Mouse (Mus musculus) WW6 (cell line): ENCODE results near the gene Akr1b10.
"Not testable (repeated sequence)": the region's sequence is repeated elsewhere in the genome, so short reads cannot be mapped to it uniquely, and the experiment has no call there.

Experiments
- DNase-seq: peaks from one replicate; pipeline ENCODE4 v3.0.0-alpha.2; 2013; ENCODE audit warnings: low read depth, low spot score

The Akr1b10 gene

DNA sequence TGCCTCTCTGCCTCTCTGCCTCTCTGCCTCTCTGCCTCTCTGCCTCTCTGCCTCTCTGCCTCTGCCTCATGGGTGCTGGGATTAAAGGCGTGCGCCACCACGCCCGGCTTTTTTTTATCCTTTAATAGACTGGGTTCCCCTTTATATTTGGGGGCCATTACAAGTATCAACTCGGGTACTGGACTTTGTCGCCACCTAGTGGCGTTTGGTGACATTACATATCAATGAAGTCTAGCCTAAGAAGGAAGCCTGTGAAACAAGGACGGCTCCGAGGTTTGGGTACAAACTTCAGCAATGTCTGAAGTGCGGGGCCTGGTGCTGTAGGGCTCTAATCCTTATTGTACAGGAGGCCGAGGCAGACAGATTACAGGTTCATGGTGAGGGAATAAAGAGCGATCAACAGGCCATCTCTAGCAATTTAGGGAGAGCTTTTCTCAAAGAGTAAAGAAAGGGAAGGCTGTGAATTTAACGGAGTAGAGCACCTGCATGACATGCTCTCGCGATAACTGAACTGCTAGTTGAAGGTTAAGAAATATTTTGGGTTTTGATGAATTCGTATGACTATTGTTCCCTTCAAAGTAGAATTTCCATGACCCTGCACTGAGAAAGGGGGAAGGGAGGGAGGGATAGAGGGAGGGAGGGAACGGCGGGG, 12.2 kb upstream of the Akr1b10 start:
- DNase-seq: peak; percentile 70

- no peak for DNase-seq
Measured at GRCm38 (mm10) chr6:34373841-34374240, 10.2 kb upstream of the Akr1b10 start.

DNA sequence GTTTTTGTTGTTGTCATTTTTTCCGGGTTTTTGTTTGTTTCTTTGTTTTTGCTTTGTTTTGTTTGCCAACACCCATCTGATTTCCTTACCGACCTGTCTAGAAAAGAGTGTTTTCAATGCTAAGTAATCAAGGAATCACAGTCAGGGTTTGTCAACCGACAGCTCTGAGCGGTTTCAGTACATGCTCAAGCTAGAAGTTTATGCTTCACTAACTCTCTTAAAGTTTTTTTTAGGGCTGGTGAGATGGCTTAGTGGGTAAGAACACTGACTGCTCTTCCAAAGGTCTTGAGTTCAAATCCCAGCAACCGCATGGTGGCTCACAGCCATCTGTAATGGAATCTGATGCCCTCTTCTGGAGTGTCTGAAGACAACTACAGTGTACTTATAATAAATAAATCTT, 8.1 kb upstream of the Akr1b10 start:
- not testable (repeated sequence) for DNase-seq

DNA sequence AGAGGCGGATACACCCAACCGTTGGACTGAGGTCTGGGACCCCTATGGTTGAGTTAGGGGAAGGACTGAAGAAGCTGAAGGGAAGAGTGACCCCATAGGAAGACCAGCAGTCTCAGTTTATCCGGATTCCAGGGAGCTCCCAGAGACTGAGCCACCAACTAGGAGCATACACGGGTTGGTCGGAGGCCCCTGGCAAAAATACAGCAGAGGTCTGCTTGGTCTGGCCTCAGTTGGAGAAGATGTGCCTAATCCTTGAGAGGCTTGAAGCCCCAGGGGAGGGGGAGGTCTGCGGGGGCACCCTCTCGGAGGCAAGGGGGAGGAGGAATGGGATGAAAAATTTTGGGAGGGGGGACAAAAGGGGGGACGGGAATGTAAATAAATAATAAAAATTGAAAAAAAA, 617 bp upstream of the Akr1b10 start:
- no peak for DNase-seq

GRCm38 (mm10) chr6:34384701-34385370, 818 bp downstream of the Akr1b10 start:
- DNase-seq: no peak

GRCm38 (mm10) chr6:34388420-34389156, 4.6 kb downstream of the Akr1b10 start:
- DNase-seq: no peak

- no peak for DNase-seq
Measured at GRCm38 (mm10) chr6:34395897-34396296, 11.9 kb downstream of the Akr1b10 start.

DNA sequence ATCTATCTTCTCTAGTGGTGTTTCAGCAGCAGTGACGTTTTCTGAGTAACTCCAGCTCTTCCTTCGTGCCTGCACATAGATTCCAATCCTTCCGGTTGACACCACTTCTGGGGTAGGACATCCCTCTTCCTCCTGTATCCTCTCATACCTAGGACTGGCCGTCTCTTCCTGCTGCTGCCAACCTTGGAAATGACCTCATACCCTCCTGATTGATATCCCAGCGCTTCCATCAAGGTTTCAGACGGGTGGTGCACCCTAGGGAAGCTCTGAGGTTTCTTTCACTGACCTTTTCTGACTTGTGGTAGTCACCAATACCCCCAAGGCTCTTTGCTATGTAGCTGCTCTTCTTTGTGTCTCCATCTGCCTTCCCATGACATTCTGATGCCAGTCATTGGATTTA, 14.4 kb downstream of the Akr1b10 start:
- DNase-seq: no peak

DNA sequence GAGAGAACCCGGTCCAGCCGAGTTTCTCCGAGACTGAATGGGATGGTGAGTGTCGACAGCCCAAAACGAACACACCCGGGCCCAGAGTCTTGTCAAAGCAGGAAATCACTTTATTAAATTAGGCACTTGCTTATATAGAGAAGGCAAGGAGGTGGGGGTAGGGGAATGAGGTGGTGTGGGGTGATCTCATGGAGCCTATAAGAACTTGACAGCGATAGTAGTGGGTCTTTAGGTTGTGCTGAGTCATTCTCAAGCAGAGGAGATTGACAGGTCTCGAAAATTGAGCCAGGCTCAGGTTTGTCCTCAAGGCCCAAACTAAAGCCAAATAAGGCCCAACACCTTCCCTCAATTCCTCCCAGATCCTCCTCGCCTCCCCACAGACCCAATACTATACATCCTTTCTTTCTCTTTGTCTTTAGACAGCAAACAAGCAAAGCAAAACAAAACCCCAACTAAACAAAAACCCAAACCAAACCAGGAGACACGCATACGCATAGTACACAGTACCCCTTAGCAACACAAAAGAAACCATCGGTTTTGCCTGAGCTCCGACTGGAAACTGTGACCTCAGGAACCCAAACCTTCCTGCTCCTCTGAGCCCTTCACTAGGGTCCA, 15.7 kb downstream of the Akr1b10 start:
- no peak for DNase-seq

DNA sequence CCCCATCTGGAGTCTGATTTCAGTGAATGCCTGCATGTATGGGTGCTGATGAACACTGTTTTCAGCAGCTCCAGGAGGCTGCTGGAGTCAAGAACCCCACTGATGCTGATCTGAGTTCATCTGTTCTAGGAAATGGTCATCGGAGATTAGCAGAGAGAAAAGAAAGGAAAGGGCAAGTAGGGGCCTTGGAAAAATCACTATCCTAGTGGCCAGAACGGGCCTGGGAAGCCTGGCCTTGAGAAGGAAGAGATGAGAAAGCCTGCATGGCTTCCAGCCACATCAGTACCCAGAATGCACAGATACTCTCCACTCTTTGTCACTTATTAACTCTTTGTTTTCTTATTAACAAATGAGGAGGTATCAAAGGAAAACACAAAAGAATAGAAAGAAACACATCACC, 16.7 kb downstream of the Akr1b10 start:
- DNase-seq: no peak

GRCm38 (mm10) chr6:34406746-34407145, 22.7 kb downstream of the Akr1b10 start:
- DNase-seq: no peak

DNA sequence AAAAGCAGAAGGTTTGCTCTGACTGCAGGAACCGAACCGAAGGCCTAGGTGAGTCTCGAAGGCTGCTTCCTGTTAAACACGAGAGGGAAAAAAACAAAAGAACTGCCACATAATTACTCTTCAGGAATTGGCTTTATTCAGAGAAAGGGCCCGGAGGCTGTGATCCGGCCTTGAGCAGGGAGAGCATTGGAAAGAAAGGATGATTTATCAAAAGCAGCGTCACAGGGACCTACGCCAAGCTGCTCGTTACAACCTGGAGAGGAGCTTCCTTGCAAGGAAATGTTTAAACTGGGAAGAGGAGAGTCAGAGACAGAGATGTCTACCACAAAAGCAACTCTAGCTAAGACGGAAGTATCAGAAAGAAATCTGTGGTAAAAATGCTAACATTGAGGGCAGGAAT, 23.4 kb downstream of the Akr1b10 start:
- DNase-seq: no peak

DNA sequence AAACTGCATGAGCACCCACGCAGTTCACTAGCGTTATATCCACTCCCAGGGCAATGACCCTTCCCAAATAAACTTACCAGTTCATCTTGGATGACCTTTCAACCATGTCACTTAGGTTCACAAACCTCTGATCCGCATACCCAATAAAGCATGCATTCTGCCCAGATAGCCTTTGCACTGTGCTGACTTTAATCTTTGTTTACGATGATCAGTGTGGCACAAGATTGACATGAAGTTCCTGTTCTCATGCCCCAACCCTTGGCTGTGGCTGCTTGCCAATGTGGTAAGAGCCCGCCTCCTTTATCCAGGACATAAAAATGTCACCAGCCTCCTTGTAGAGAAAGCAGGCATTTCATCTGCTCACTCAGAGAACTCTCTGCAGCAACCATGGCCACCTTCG, 28.0 kb downstream of the Akr1b10 start, which contains the start of gene Akr1b7:
Gene Akr1b7, plus strand, starts transcription at position 312 of the 400 bp plus-strand sequence.
- DNase-seq: no peak

GRCm38 (mm10) chr6:34412688-34413087, 28.7 kb downstream of the Akr1b10 start:
- no peak for DNase-seq

GRCm38 (mm10) chr6:34413386-34413785, 29.4 kb downstream of the Akr1b10 start:
- DNase-seq: not testable (repeated sequence)

DNA sequence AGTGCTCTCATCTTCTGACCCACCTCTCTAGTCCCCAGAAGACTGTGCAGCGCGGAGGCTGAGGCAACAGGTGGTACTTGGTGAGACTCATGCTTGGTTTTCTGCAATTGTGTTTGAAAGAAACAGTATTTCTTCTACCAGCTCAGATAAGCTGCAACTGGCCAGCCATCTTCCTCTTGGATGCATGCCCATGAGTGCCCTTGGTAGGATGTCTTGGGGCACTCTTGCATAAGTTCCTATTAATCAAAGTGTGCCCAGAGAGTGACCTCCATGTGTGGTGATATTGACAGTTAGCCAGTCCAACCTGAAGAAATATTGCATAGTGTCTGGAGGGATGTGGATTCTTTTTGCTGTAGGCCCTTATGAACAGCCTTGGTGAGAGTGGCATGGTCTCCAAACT, 32.5 kb downstream of the Akr1b10 start:
- DNase-seq: no peak

DNA sequence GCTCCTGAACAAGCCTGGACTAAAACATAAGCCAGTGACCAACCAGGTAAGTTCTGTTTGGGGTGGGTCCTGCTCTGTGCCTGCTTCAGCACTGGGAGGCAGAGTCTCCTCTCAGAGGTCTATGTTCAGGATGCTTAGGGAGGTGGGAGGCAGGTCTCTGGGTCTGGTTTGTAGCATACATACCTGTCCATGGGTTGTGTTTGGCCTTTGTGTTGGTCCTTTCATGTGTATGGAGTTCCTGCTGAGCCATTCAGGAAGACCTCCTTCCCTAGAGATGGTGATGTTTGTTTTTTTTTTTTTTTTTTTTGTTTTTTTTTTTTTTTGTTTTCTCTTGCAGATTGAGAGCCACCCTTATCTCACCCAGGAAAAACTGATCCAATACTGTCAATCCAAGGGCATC, 35.1 kb downstream of the Akr1b10 start:
- no peak for DNase-seq

GRCm38 (mm10) chr6:34439006-34439405, 55.0 kb downstream of the Akr1b10 start:
- DNase-seq: no peak

DNA sequence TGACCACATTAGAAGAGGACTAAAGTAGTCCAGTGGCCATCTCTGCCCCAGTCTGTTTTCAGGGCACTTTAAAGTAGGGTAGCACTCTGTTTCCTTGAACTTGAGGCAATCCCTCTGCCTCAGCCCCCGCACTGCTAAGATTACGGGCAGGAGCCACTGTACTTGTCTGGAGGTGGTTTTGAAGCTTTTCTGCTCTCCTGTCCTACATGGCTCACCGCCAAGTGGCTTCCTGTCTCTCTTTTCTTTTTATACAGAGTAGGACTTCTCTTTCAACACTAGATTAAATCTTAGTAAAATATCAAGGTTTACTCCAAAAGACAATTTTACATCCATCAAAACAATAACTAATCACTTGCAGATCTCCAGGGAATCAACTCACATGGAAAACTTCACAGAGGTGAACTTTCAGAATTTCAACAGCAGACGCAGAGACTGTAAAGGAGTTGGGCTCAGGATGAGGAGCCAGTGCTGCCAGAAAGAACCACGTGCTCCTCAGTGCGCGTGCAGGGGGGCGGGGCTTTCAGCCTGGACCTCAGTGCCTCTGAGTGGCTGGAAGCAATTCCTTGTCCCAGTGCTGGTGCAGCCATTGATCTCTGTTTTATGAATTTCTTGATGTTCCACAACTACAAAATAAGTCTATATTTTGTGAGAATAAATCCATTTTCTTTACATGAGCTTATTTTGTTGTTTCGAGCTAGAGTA, 57.7 kb downstream of the Akr1b10 start:
- no peak for DNase-seq

GRCm38 (mm10) chr6:34443791-34444190, 59.8 kb downstream of the Akr1b10 start:
- no peak for DNase-seq
